In genomic region chr4:124997479-124998147, GRCm38 (mm10) we compare ENCODE assay signal across 22 mouse cellular contexts. TPM values are rescaled to one million over a fixed set of nuclear protein-coding genes. Genes with fewer than 3 reads are reported as not detected.
DNase-seq lines count a peak whose midpoint lies in the region; ATAC-seq and TF ChIP-seq lines count a peak whose summit lies in the region.
"Had no signal": no experiment of that assay in that cellular context is flagged by ENCODE, and none has a peak within 500 bp of the region (broad histone marks: within the 10 kb centered on the region; RNA-seq: fewer than 3 reads in every experiment).

No protein-coding gene starts in this region.

- 0 out of 2 replicates have a peak, but pooled peaks cover under 1% of the 10 kb centered on the region for H3K4me1 ChIP-seq in liver, embryonic 11.5 days (replicated peaks; ENCODE audit: control insufficient read depth, insufficient read depth, low read length)
- peaks cover 4% of the 10 kb centered on the region for H3K4me1 ChIP-seq in bone marrow, adult 2 months (ENCODE audit: control insufficient read depth, insufficient read depth, low read length)
- no peaks in the 10 kb centered on the region for H3K4me1 ChIP-seq in liver, adult 2 months (ENCODE audit: control insufficient read depth, insufficient read depth, low read length)
- H3K4me1 ChIP-seq: forebrain, embryonic 13.5 days; heart, embryonic 13.5 days; limb, embryonic 13.5 days had no signal

- no peak overlapping the region for H3K9ac ChIP-seq in liver, embryonic 11.5 days (ENCODE audit: low read depth, low read length)
- H3K9ac ChIP-seq in liver, adult 2 months (ENCODE audit: low read depth, low read length) = no peak overlapping the region
- H3K9ac ChIP-seq: forebrain, embryonic 13.5 days; heart, embryonic 13.5 days; limb, embryonic 13.5 days had no signal

- no peaks in the 10 kb centered on the region for H3K79me2 ChIP-seq in liver, adult 2 months (ENCODE audit: control insufficient read depth, insufficient read depth, low read length)

- TF ChIP-seq POLR2A in bone marrow, adult 2 months (IDR thresholded peaks at IDR 0.05; ENCODE audit: borderline replicate concordance, control insufficient read depth, low read depth, low read length) = no peak
- no peak for TF ChIP-seq POLR2A in liver, adult 2 months (IDR thresholded peaks at IDR 0.05; ENCODE audit: extremely low read depth, insufficient read depth, low read length)

- H3K27me3 ChIP-seq in liver, embryonic 11.5 days (replicated peaks; ENCODE audit: control insufficient read depth, insufficient read depth, low read length) = peaks cover 5% of the 10 kb centered on the region
- H3K27me3 ChIP-seq in liver, adult 2 months (ENCODE audit: control insufficient read depth, insufficient read depth, low read length) = no peaks in the 10 kb centered on the region

- TF ChIP-seq CTCF in bone marrow, adult 2 months (IDR thresholded peaks at IDR 0.05; ENCODE audit: control insufficient read depth, insufficient read depth, low read length) = no peak
- no peak for TF ChIP-seq CTCF in liver, adult 2 months (IDR thresholded peaks at IDR 0.05; ENCODE audit: low read depth, low read length)

- H3K9me3 ChIP-seq in liver, embryonic 11.5 days (ENCODE audit: control insufficient read depth, low read length) = no peaks in the 10 kb centered on the region
- H3K9me3 ChIP-seq: forebrain, embryonic 13.5 days; heart, embryonic 13.5 days; limb, embryonic 13.5 days had no signal

- DNase-seq in liver = peak; percentile 46
- no peak for DNase-seq in liver, embryonic 11.5 days (ENCODE audit: low spot score)
- peak; percentile 64 for DNase-seq in liver, adult 2 months (ENCODE audit: extremely low read depth, low read depth, low spot score)
- DNase-seq in heart, adult 11 months = no peak
- no peak for DNase-seq in kidney, adult 8-10 months
- no peak for DNase-seq in urinary bladder, postnatal 25 days (ENCODE audit: low spot score)
- DNase-seq: adrenal gland, postnatal 25 days; B cell, adult 2 months; cerebellum, adult 18-20 months; cerebellum, postnatal 36 days; heart, adult 18-20 months; kidney, adult 2 months; kidney, postnatal 25 days; retina, postnatal 1 day; right cerebral cortex, postnatal 4 days; thymus, postnatal 14 days had no signal

- no peak overlapping the region for H3K4me2 ChIP-seq in liver, embryonic 11.5 days
- H3K4me2 ChIP-seq: forebrain, embryonic 13.5 days; heart, embryonic 13.5 days; limb, embryonic 13.5 days had no signal

- no peak overlapping the region for H3K27ac ChIP-seq in liver, embryonic 11.5 days (ENCODE audit: low read depth, low read length)
- peak overlapping the region; percentile 69 for H3K27ac ChIP-seq in bone marrow, adult 2 months (ENCODE audit: control insufficient read depth, insufficient read depth, low read depth, low read length, poor library complexity)
- H3K27ac ChIP-seq in liver, adult 2 months (replicated peaks; ENCODE audit: insufficient read depth, low read depth, low read length) = no peak overlapping the region
- H3K27ac ChIP-seq: forebrain, embryonic 13.5 days; heart, embryonic 13.5 days; limb, embryonic 13.5 days had no signal

- H3K4me3 ChIP-seq in liver, embryonic 11.5 days (ENCODE audit: low read depth, low read length) = no peak overlapping the region
- no peak overlapping the region for H3K4me3 ChIP-seq in bone marrow, adult 2 months (replicated peaks; ENCODE audit: control insufficient read depth, low read depth, low read length)
- no peak overlapping the region for H3K4me3 ChIP-seq in liver, adult 2 months (ENCODE audit: insufficient read depth, low read depth, low read length)
- H3K4me3 ChIP-seq: forebrain, embryonic 13.5 days; heart, embryonic 13.5 days; limb, embryonic 13.5 days had no signal

- no peaks in the 10 kb centered on the region for H3K36me3 ChIP-seq in liver, embryonic 11.5 days (ENCODE audit: control insufficient read depth, insufficient read depth, low read length)
- no peaks in the 10 kb centered on the region for H3K36me3 ChIP-seq in liver, adult 2 months (ENCODE audit: control insufficient read depth, insufficient read depth, low read length)
- H3K36me3 ChIP-seq: heart, embryonic 13.5 days; limb, embryonic 13.5 days had no signal

- ATAC-seq in liver, embryonic 11.5 days (replicated peaks; ENCODE audit: low FRiP score) = no peak
- ATAC-seq in megakaryocyte, adult 5-6 weeks (ENCODE audit: poor library complexity, severe bottlenecking) = peak; percentile 85
- ATAC-seq: forebrain, embryonic 13.5 days; hindbrain, embryonic 16.5 days had no signal

- 74% methylated on average over 10 of the region's 10 CpGs for WGBS in liver, embryonic 11.5 days
- WGBS in bone marrow, adult 2 months = 42% methylated on average over 10 of the region's 10 CpGs
- 52% methylated on average over 10 of the region's 10 CpGs for WGBS in liver, adult 2 months

RNA-seq across cellular contexts. Expression of gene Rspo1, which starts 11.4 kb away (rescaled TPM):
- 4.9 and 5.2 TPM in 2 replicates for polyA plus RNA-seq in liver, embryonic 11.5 days (2014; fragmentation: Nextera tagmentation; extraction: Ambion mirVana)
- 1.6 TPM in 1 of 2 replicates, not detected in the other for polyA plus RNA-seq in bone marrow, adult 2 months (2011; ENCODE audit: insufficient read depth, insufficient read length, low replicate concordance, missing spikeins)
- 0.09 TPM in 1 of 2 replicates, not detected in the other for total RNA-seq in liver, adult 2 months (2014; rRNA removed)
- polyA plus RNA-seq in liver, adult 2 months (2012; rRNA removed) = 0.37 and 0.56 TPM in 2 replicates
- total RNA-seq in megakaryocyte, adult 5-6 weeks (2015) = 9.5 and 11.9 TPM in 2 replicates
- total RNA-seq in megakaryocyte, adult 5-6 weeks (2017) = 4.8 and 5.9 TPM in 2 replicates

RNA-seq across cellular contexts. Expression of gene Gnl2, which starts 18.8 kb away (rescaled TPM):
- polyA plus RNA-seq in liver, embryonic 11.5 days (2014; fragmentation: Nextera tagmentation; extraction: Ambion mirVana) = 106 and 107 TPM in 2 replicates
- polyA plus RNA-seq in bone marrow, adult 2 months (2011; ENCODE audit: insufficient read depth, insufficient read length, low replicate concordance, missing spikeins) = 33.3 and 65.5 TPM in 2 replicates
- total RNA-seq in liver, adult 2 months (2014; rRNA removed) = 19.3 and 22.0 TPM in 2 replicates
- polyA plus RNA-seq in liver, adult 2 months (2012; rRNA removed) = 7.1 and 13.7 TPM in 2 replicates
- 30.6 and 36.1 TPM in 2 replicates for total RNA-seq in megakaryocyte, adult 5-6 weeks (2015)
- 61.7 and 64.0 TPM in 2 replicates for total RNA-seq in megakaryocyte, adult 5-6 weeks (2017)

RNA-seq across cellular contexts. Expression of gene Cdca8, which starts 58.5 kb away (rescaled TPM):
- polyA plus RNA-seq in liver, embryonic 11.5 days (2014; fragmentation: Nextera tagmentation; extraction: Ambion mirVana) = 190 and 201 TPM in 2 replicates
- 65.8 and 99.2 TPM in 2 replicates for polyA plus RNA-seq in bone marrow, adult 2 months (2011; ENCODE audit: insufficient read depth, insufficient read length, low replicate concordance, missing spikeins)
- total RNA-seq in liver, adult 2 months (2014; rRNA removed) = 0.37 and 1.0 TPM in 2 replicates
- 0.67 and 0.91 TPM in 2 replicates for polyA plus RNA-seq in liver, adult 2 months (2012; rRNA removed)
- 109 and 126 TPM in 2 replicates for total RNA-seq in megakaryocyte, adult 5-6 weeks (2015)
- total RNA-seq in megakaryocyte, adult 5-6 weeks (2017) = 116 and 152 TPM in 2 replicates

Comparison
In these comparisons a context has a peak if more than half of its experiments do, and no peak if none do; other contexts are left out.
1. DNase-seq: peak in liver (single experiment) and liver, adult 2 months (single experiment); none in liver, embryonic 11.5 days (single experiment), heart, adult 11 months (single experiment), kidney, adult 8-10 months (0 of 2) and urinary bladder, postnatal 25 days (single experiment).
2. RNA of gene Cdca8, which starts 58.5 kb away (polyA plus RNA-seq): 190 to 201 TPM in liver, embryonic 11.5 days and 65.8 to 99.2 TPM in bone marrow, adult 2 months; 0.67 to 0.91 TPM in liver, adult 2 months; every median in the first group is over 10 times any median in the second.